Mouse (Mus musculus): ENCODE measurements at regions not wholly inside any gene's neighbourhood (a gene's known extent, or its start where the extent isn't known, plus 50 kb on each side); places are given as distances from the start of the nearest gene placed in this dataset.

DNA sequence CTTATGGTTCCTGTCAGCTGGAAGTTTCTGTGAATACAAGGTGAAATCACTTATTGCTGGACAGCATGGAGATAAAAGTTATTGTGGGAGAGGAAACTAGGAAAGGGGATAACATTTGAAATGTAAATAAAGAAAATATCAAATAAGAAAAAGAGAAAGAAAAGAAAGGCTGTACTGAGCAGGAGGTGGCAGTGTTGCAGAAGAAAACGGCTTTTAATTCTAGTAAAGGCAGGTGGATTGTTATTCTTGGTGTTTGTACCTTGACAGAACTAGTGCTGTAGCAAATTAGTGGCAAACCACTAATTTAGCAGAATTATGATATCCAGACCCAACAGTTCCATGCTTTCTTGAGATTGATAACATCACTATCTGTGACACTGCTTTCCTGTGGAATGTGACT is 52.6 kb downstream of the Gm10358 start:
- peak; percentile 46 for DNase-seq (ENCODE audit: low spot score)

DNA sequence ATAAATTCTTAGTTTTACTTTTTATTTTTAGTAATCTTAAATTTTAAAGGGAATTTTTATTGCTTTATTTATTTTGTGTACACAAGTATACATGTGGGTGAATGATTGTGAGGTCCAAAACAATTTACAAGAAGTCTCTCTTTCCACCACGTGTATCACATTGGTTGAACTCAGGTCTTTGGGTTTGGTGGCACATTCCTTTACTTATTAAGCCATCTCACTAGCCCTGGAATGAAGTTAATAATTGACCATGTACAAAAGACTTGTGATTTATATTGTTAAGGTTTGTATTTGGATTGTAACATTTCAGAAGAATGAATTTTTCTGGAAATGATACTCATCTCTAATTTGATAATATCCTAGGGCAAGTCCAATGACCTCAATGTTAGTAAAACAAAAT is 56.2 kb downstream of the Gm10358 start:
- no peaks in the 10 kb centered on the region for H3K9me3 ChIP-seq (ENCODE audit: low read length)
- no peak overlapping the region for H3K9ac ChIP-seq (replicated peaks; ENCODE audit: low read length)
- no peak for TF ChIP-seq CTCF (IDR thresholded peaks at IDR 0.05; ENCODE audit: low read depth)
- no peaks in the 10 kb centered on the region for H3K27me3 ChIP-seq (ENCODE audit: insufficient read depth, low read length)
- WGBS, result 56% methylated on average over 1 of the region's 1 CpGs
- DNase-seq (ENCODE audit: low spot score) (no peak), ATAC-seq (no peak)
- H3K27ac ChIP-seq, result no peak overlapping the region
- no peak overlapping the region for H3K4me3 ChIP-seq (ENCODE audit: low read length)
- no peaks in the 10 kb centered on the region for H3K36me3 ChIP-seq (ENCODE audit: insufficient read depth, low read length)
- no peaks in the 10 kb centered on the region for H3K4me1 ChIP-seq (ENCODE audit: insufficient read depth, low read length)
- H3K4me2 ChIP-seq (ENCODE audit: low read depth, low read length), result no peak overlapping the region

More for the DNA sequence above, 52.6 kb downstream of the Gm10358 start:
- no peaks in the 10 kb centered on the region for H3K36me3 ChIP-seq (ENCODE audit: insufficient read depth, low read length)
- ATAC-seq, result no peak
- no peak overlapping the region for H3K9ac ChIP-seq (replicated peaks; ENCODE audit: low read length)
- no peaks in the 10 kb centered on the region for H3K27me3 ChIP-seq (ENCODE audit: insufficient read depth, low read length)
- no peaks in the 10 kb centered on the region for H3K9me3 ChIP-seq (ENCODE audit: low read length)
- TF ChIP-seq CTCF (IDR thresholded peaks at IDR 0.05; ENCODE audit: low read depth), result peak; percentile 57
- H3K4me2 ChIP-seq (ENCODE audit: low read depth, low read length), result no peak overlapping the region
- WGBS, result 55% methylated on average over 1 of the region's 1 CpGs
- no peaks in the 10 kb centered on the region for H3K4me1 ChIP-seq (ENCODE audit: insufficient read depth, low read length)
- no peak overlapping the region for H3K4me3 ChIP-seq (ENCODE audit: low read length)
- no peak overlapping the region for H3K27ac ChIP-seq

DNA sequence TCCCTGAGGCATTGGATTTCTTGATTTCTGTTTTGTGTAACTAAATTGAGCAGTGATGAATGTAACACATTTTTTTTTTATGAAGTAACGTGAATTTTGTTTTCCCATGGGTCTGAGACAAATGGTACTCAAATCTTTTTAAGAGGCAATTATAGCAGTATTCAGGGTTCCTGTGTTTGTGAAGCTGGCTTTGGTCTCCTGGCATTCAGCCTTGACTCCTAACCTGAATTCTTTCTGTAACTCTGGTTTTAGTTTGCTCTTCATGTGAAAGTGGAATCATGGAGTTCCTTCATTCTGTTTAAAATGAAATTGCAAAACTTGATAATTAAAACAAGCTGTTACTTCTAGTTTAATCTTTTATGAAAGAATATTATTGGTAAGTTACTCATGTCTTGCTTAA is 58.3 kb downstream of the Gm10358 start:
- no peak for ATAC-seq
- Histone ChIP-seq H3K4me1 (ENCODE audit: insufficient read depth, low read length) (no peaks in the 10 kb centered on the region), H3K27me3 (ENCODE audit: insufficient read depth, low read length) (no peaks in the 10 kb centered on the region), H3K36me3 (ENCODE audit: insufficient read depth, low read length) (no peaks in the 10 kb centered on the region), H3K27ac (no peak overlapping the region), H3K9me3 (ENCODE audit: low read length) (no peaks in the 10 kb centered on the region), H3K4me2 (ENCODE audit: low read depth, low read length) (no peak overlapping the region), H3K9ac (replicated peaks; ENCODE audit: low read length) (no peak overlapping the region), H3K4me3 (ENCODE audit: low read length) (no peak overlapping the region)
- 47% methylated on average over 1 of the region's 1 CpGs for WGBS
- TF ChIP-seq CTCF (IDR thresholded peaks at IDR 0.05; ENCODE audit: low read depth), result no peak
- no peak for DNase-seq (ENCODE audit: low spot score)

DNA sequence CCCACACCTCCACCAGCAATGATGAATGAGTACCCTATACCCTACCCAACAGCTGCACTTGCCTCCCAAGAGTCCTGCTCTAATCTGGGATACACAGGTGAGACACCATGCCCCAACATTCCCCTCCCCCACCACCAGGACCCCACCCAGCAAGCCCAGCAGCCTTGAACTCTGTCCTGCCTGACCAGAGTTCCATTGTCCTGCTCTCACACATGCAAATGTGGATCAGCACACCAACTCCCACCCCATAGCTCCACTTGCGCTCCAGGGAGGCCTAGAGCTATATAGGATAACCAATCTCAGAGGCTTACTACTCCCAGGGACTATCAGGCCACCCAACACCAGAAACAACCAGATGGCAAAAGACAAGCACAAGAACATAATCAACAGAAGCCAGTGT is 85.8 kb downstream of the Gm10358 start:
- no peak overlapping the region for H3K4me2 ChIP-seq (ENCODE audit: low read depth, low read length)
- no peak for TF ChIP-seq CTCF (IDR thresholded peaks at IDR 0.05; ENCODE audit: low read depth)
- no peak overlapping the region for H3K4me3 ChIP-seq (ENCODE audit: low read length)
- H3K4me1 ChIP-seq (ENCODE audit: insufficient read depth, low read length), result no peaks in the 10 kb centered on the region
- WGBS, result 78% methylated on average over 1 of the region's 1 CpGs
- DNase-seq (ENCODE audit: low spot score) (no peak), ATAC-seq (no peak)
- no peak overlapping the region for H3K9ac ChIP-seq (replicated peaks; ENCODE audit: low read length)
- H3K9me3 ChIP-seq (ENCODE audit: low read length), result no peaks in the 10 kb centered on the region
- H3K36me3 ChIP-seq (ENCODE audit: insufficient read depth, low read length), result no peaks in the 10 kb centered on the region
- no peak overlapping the region for H3K27ac ChIP-seq
- H3K27me3 ChIP-seq (ENCODE audit: insufficient read depth, low read length), result no peaks in the 10 kb centered on the region

DNA sequence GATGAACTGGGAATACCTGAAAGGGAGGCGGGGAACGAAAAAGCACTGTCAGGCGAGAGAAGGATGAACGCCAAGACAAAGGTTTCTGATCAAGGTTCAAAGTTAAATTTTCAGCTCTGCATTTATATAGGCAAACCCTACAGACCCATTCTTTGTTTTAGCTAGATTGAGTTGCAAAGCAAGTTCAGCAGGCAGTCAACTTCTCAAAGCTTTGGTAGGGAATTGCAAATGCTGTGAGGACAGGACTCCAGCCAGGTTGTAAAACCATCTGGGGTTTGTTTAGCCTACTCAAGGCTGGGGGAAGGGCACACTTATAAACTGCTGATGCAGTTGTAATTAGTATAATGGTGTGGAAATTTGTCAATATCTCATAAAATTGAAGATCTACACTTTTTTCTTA is 87.9 kb downstream of the Gm10358 start:
- no peak for ATAC-seq
- TF ChIP-seq CTCF (IDR thresholded peaks at IDR 0.05; ENCODE audit: low read depth), result no peak
- WGBS, result 22% methylated on average over 4 of the region's 4 CpGs
- H3K36me3 ChIP-seq (ENCODE audit: insufficient read depth, low read length), result no peaks in the 10 kb centered on the region
- H3K4me1 ChIP-seq (ENCODE audit: insufficient read depth, low read length), result no peaks in the 10 kb centered on the region
- no peaks in the 10 kb centered on the region for H3K9me3 ChIP-seq (ENCODE audit: low read length)
- DNase-seq (ENCODE audit: low spot score), result no peak
- H3K27ac ChIP-seq, result no peak overlapping the region
- H3K4me2 ChIP-seq (ENCODE audit: low read depth, low read length), result no peak overlapping the region
- no peaks in the 10 kb centered on the region for H3K27me3 ChIP-seq (ENCODE audit: insufficient read depth, low read length)
- H3K4me3 ChIP-seq (ENCODE audit: low read length), result no peak overlapping the region
- H3K9ac ChIP-seq (replicated peaks; ENCODE audit: low read length), result no peak overlapping the region

DNA sequence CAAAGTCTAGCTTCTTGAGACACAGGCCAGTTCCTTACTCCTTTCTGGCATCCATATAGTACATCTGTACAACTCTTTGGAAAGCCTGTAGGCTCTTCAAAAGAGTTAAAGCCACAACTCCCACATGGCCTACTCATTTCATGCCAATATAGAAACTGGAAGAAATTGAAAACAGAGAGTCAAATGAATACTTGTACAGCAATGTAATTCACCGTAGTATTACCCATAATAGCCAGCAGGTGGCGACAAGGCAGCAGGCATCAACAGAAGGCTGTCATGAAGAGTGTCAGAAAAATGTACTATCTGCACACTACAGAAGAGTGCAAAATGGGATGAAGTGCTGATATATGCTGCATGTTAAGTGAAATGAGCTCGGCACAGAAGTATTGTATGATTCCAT is 90.5 kb downstream of the Gm10358 start:
- 10% methylated on average over 3 of the region's 3 CpGs for WGBS
- Histone ChIP-seq H3K9me3 (ENCODE audit: low read length) (no peaks in the 10 kb centered on the region), H3K4me2 (ENCODE audit: low read depth, low read length) (no peak overlapping the region), H3K36me3 (ENCODE audit: insufficient read depth, low read length) (no peaks in the 10 kb centered on the region), H3K4me3 (ENCODE audit: low read length) (no peak overlapping the region), H3K27ac (no peak overlapping the region), H3K4me1 (ENCODE audit: insufficient read depth, low read length) (no peaks in the 10 kb centered on the region), H3K27me3 (ENCODE audit: insufficient read depth, low read length) (no peaks in the 10 kb centered on the region), H3K9ac (replicated peaks; ENCODE audit: low read length) (no peak overlapping the region)
- ATAC-seq (peak; percentile 69), DNase-seq (ENCODE audit: low spot score) (peak; percentile 68)
- TF ChIP-seq CTCF (IDR thresholded peaks at IDR 0.05; ENCODE audit: low read depth), result peak; percentile 90

DNA sequence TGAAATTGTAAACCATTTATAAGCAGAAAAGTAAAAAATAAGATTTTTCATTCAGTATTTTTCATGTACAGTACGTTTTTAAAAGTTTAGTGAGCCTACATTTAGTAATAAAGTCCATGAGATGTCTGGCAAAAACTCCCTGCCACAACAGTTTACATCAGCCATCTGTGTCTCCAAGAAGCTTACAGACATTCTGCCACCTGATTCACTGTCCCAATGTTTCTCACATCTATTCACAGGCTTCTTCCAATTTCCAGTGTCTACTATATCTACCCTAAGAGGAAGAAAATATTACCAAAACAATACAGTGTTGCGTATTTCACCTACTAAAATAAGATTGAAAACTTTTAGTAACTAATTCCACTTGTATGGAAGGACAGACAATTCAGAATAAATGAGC is 95.7 kb downstream of the Rasd2 start:
- Histone ChIP-seq H3K4me2 (ENCODE audit: low read depth, low read length) (no peak overlapping the region), H3K4me1 (ENCODE audit: insufficient read depth, low read length) (no peaks in the 10 kb centered on the region), H3K36me3 (ENCODE audit: insufficient read depth, low read length) (no peaks in the 10 kb centered on the region), H3K27me3 (ENCODE audit: insufficient read depth, low read length) (no peaks in the 10 kb centered on the region), H3K4me3 (ENCODE audit: low read length) (no peak overlapping the region), H3K9ac (replicated peaks; ENCODE audit: low read length) (no peak overlapping the region), H3K9me3 (ENCODE audit: low read length) (no peaks in the 10 kb centered on the region), H3K27ac (no peak overlapping the region)
- WGBS, result 73% methylated on average over 2 of the region's 2 CpGs
- TF ChIP-seq CTCF (IDR thresholded peaks at IDR 0.05; ENCODE audit: low read depth), result no peak
- DNase-seq (ENCODE audit: low spot score) (no peak), ATAC-seq (no peak)

Measured in hindbrain, postnatal 0 days (tissue).